Mouse (Mus musculus) small intestine, adult 10 weeks (tissue): ENCODE results near the gene Eif2b5. TPM values are rescaled to one million over a fixed set of nuclear protein-coding genes. Genes with fewer than 3 reads are reported as not detected.

Experiments
- polyA plus RNA-seq: library from polyadenylated mRNA; stranded (reverse); fragments of 350-450 nt; fragmentation: Illumina TruSeq; extraction: RNeasy Lipid Tissue Mini Kit (QIAGEN cat#74804); gene quantifications from one replicate; pipeline ENCODE4 v1.2.3, GENCODE M21; 2014; ENCODE audit warnings: low replicate concordance

Eif2b5 gene
- 4.0 TPM for polyA plus RNA-seq

DNA sequence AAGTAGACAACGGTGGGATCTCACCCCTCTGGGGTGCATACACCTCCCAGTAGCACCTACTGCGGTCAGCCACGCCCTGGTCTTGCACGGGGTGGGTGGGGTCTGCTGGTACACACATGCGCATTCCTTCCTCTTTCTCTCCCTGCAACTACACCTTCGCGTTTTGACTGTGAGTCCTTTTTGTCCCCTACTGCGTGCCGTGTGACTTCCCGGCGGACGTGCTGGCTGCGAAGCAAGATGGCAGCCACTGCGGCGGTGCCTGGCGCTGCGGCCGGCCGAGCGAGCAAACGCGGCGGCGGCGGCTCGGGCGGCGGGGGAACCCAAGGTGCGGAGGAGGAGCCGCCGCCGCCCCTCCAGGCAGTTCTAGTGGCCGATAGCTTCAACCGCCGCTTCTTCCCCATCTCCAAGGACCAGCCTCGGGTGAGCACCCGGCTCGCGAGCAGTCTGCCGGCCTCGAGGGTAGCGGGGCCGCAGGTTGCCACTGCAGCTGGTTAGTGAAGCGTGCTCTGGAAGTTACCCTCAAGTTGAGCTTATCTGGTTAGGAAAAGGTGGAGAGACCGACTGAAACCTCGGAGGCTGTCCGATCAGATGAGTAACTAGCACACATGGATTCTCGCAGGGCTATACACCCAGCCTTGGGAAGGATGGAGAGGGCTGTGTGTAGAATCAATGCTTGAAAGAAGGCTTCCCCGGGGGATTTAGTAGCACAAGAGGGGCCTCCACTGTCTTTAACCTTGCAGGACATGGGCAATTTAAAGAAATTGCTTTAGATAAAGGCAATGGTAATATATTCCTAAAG is at the start of gene Eif2b5:
Gene Eif2b5, plus strand, starts transcription at position 141 of the 799 bp plus-strand sequence.

DNA sequence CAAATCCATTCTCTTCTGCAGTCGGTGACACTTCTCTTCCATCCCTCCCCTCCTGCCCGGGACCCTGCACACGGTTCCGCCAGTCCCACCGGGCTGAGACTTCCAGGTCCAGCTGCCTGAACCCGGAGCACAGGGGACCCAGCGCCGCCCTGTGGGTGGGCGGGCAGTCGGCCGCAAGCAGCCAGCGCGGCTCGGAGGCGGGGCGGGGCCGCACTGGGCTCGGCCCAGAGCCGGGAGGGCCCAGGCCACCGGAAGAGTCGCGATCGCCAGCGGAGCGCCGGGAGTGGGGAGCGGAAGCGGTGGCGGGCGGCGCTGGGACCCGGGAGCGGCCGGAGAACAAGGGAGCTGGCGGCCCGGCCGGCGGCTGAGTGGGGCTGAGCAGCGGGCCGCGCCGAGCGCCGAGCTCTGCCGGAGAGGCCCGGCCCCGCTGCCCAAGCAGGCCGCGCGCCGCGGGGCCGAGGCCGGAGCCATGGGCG is 18.1 kb downstream of the Eif2b5 start, which contains the start of gene Dvl3:
Gene Dvl3, plus strand, starts transcription at position 257 of the 476 bp plus-strand sequence.

DNA sequence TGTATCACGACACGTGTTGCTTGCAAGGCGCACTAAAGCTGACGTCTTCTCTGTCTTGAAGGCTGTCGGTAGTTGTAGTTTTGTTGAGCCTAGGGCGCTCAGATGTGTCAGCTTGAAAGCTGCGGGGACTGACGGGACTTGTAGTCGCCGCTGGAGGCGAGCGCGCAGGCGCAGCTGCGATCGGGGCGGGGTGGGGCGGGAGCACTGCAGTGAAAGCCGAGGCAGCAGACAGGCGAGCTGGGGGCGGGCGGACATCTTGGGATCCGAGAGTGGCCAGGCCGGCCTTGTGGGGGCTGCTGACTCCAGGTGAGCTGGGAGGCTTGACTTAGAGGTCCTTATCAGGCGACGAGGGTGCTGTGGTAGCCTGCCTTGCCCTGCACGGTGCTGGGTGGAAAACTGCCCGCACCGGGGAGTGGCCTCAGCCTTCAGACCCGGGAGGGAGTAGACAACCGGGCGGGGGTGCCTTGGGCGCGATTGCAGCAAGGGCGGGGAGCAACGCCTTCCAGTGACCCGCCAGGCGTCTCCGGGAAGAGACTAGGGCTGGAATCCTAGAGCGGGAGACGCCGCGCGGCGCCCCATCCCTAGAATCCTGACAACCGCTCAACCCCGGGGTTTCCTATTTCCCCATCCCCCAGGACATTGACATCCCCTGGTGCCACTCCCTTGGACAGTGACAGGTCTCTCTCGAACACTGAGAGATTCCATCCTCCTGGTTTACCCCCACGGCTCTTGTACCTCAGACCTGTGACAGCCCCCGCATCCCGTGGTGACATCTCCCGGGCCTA is 36.9 kb downstream of the Eif2b5 start, which contains the start of gene Ap2m1:
Gene Ap2m1, plus strand, starts transcription at position 183 of the 785 bp plus-strand sequence.

DNA sequence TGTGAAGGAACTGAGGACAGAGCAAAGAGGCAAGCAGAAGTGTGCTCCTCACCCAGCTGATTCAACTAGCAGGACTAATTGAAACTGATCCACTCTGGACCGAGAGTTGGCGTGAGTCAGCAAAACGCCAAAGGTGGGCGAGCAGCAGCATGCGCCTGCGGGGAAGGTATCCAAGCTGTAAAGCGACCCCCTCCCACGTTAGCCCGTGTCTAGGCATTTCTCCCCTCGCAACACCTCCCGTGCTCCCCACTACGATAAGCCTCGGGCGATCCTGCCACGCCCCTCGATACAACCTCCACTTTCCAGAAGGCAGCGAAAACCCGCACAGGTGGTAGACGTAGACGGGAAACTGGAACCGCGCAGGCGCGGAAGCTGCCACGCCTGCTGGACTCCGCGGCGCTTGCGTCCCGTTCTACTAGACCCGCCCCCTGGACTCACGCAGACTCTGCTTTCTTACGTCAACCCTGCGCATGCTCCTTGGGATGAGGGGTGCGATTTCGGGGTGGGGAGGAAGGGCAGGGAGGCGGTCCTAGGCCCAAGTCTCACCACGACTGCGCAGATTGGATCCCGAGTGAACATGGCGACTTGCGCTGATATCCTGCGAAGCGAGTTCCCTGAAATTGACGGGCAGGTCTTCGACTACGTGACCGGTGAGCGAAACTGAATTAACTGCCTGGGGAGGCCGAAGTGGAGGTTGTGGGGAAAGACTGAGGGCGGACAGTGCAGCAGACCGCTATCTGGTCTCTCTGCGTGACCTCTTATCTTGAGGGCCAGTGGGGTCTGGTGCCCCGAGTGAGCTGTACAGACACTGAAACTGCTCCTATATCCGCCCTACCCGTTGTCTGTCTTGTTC is 49.7 kb downstream of the Eif2b5 start, which contains the start of gene Abcf3:
Gene Abcf3, plus strand, starts transcription at position 482 of the 853 bp plus-strand sequence.

Other genes starting within 250 kb of the Eif2b5 start
- gene Parl, start 196.4 kb upstream of the Eif2b5 start, polyA plus RNA-seq = 48.7 TPM
- 0.15 TPM for gene Cyp2ab1, start 173.4 kb upstream of the Eif2b5 start, polyA plus RNA-seq
- 18.2 TPM for gene Abcc5, start 72.4 kb upstream of the Eif2b5 start, polyA plus RNA-seq
- gene Dvl3, start 18.2 kb downstream of the Eif2b5 start, polyA plus RNA-seq = 16.9 TPM
- gene Ap2m1, start 36.7 kb downstream of the Eif2b5 start, polyA plus RNA-seq = 90.7 TPM
- 6.6 TPM for gene Abcf3, start 49.8 kb downstream of the Eif2b5 start, polyA plus RNA-seq
- gene Vwa5b2, start 90.7 kb downstream of the Eif2b5 start, polyA plus RNA-seq = 0.41 TPM
- not detected for gene Eef1akmt4, start 112.8 kb downstream of the Eif2b5 start, polyA plus RNA-seq
- gene Gm49333, start 112.8 kb downstream of the Eif2b5 start, polyA plus RNA-seq = not detected
- 2.8 TPM for gene Alg3, start 112.9 kb downstream of the Eif2b5 start, polyA plus RNA-seq
- not detected for gene Camk2n2, start 122.5 kb downstream of the Eif2b5 start, polyA plus RNA-seq
- gene Ece2, start 131.0 kb downstream of the Eif2b5 start, polyA plus RNA-seq = not detected
- gene Psmd2, start 152.8 kb downstream of the Eif2b5 start, polyA plus RNA-seq = 40.4 TPM
- 95.9 TPM for gene Eif4g1, start 169.5 kb downstream of the Eif2b5 start, polyA plus RNA-seq
- gene Fam131a, start 194.4 kb downstream of the Eif2b5 start, polyA plus RNA-seq = not detected
- 17.3 TPM for gene Polr2h, start 218.8 kb downstream of the Eif2b5 start, polyA plus RNA-seq
- 2.5 TPM for gene Clcn2, start 218.9 kb downstream of the Eif2b5 start, polyA plus RNA-seq
- not detected for gene Chrd, start 234.3 kb downstream of the Eif2b5 start, polyA plus RNA-seq
- 0.22 TPM for gene Thpo, start 235.7 kb downstream of the Eif2b5 start, polyA plus RNA-seq